Mouse (Mus musculus) spleen, adult 2 months (tissue): ENCODE measurements around the gene Tlr9.

Experiments used
- CTCF ChIP-seq: fragments of 200-500 bp; IDR thresholded peaks from 2 replicates; pipeline ENCODE4 v1.5.1; 2011; ENCODE audit warnings: mild to moderate bottlenecking, inconsistent platforms; ENCODE audit not compliant: insufficient read depth, insufficient read length, insufficient replicate concordance; ENCODE audit errors: extremely low read depth
- POLR2A ChIP-seq: fragments of 200-500 bp; IDR thresholded peaks from 2 replicates; pipeline ENCODE4 v1.6.1; 2011; ENCODE audit warnings: low read depth, low read length, inconsistent platforms

- TF ChIP-seq CTCF (no peak), POLR2A (no peak)
These were observed 20.6 kb downstream of the Tlr9 start for GRCm38 (mm10) chr9:106242813-106243488.
